Mouse (Mus musculus) cerebellum, adult 2 months (tissue): ENCODE results near the gene Wdr73. TPM values are rescaled to one million over a fixed set of nuclear protein-coding genes. Genes with fewer than 3 reads are reported as not detected.
A peak's percentile ranks its signal among the peaks of the same experiment; 100 is the strongest.

Experiments used
- DNase-seq, 2 experiments: peaks; one replicate each; pipeline ENCODE4 v3.0.0; 2021
- H3K27ac ChIP-seq: fragments of 200-500 bp; 2 replicates; pipeline ENCODE4 v1.5.1; 2012; ENCODE audit warnings: low read length, control low read depth, inconsistent platforms; ENCODE audit not compliant: insufficient read depth
- H3K27me3 ChIP-seq: fragments of 200-500 bp; 2 replicates; pipeline ENCODE4 v1.6.1; 2012; ENCODE audit warnings: inconsistent platforms, mild to moderate bottlenecking, low read length, moderate library complexity; ENCODE audit not compliant: control insufficient read depth, insufficient read depth
- H3K4me1 ChIP-seq: fragments of 200-500 bp; 2 replicates; pipeline ENCODE4 v1.6.1; 2011; ENCODE audit warnings: low read length; ENCODE audit not compliant: control insufficient read depth, insufficient read depth
- H3K4me3 ChIP-seq: fragments of 200-500 bp; replicated peaks from 2 replicates; pipeline ENCODE3; 2011; ENCODE audit warnings: mild to moderate bottlenecking, low read depth, low read length, control low read depth; ENCODE audit not compliant: insufficient read depth
- CTCF ChIP-seq: fragments of 200-500 bp; IDR thresholded peaks from 2 replicates; pipeline ENCODE4 v1.5.1; 2011; ENCODE audit warnings: low read depth, mild to moderate bottlenecking, control low read depth, low read length, moderate library complexity, borderline replicate concordance; ENCODE audit not compliant: insufficient read depth
- POLR2A ChIP-seq: fragments of 200-500 bp; IDR thresholded peaks from 2 replicates; pipeline ENCODE4 v1.6.1; 2011; ENCODE audit warnings: low read length, control low read depth, borderline replicate concordance; ENCODE audit not compliant: insufficient read depth
- WGBS: fragments of 180-500 bp; shearing (Covaris S2); methylation state at CpG from one replicate; pipeline ENCODE4 v1.1.7; 2018; 5-methylcytosine and 5-hydroxymethylcytosine counted together
- polyA plus RNA-seq: library from polyadenylated mRNA; depleted of rRNA; stranded (reverse); fragments of >200 nt; gene quantifications from 2 replicates; pipeline ENCODE4 v1.2.3, GENCODE M21; 2012

Gene Wdr73
- polyA plus RNA-seq, 1 experiment: 22.2 TPM

DNA sequence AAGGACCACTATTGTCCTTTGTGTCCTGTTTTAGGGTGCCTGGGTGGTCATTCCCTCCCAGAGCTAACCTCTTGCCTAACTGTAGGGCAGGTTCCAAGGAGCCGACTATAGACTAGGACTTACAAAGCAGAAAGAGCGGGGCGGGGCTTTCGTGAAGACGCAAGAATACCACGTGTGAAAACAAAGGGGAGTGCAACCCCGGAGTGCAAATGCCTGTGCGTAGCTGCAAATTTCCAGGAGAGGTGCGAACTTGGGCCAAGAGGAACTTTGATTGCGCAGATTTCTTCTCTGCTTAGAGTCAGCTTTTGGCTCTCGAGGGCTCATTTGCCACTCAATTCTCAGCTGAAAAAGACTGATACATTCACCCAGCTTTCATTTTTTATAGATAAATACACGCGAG lies 40.8 kb downstream of the Wdr73 start:
- H3K27me3 ChIP-seq: no peaks in the 10 kb centered on the region
- peak; percentile 57 to 59 for DNase-seq
- no peak overlapping the region for H3K27ac ChIP-seq
- WGBS: under 1% methylated on average over 13 of the region's 13 CpGs
- peak overlapping the region; percentile 88 for H3K4me3 ChIP-seq
- TF ChIP-seq POLR2A (no peak), CTCF (no peak)
- H3K4me1 ChIP-seq: 0 out of 2 replicates have a peak, but pooled peaks cover 6% of the 10 kb centered on the region

GRCm38 (mm10) chr7:80857181-80857580 lies 43.9 kb downstream of the Wdr73 start:
- peak; percentile 75 to 86 for DNase-seq
- WGBS: 10% methylated on average over 6 of the region's 6 CpGs
- Histone ChIP-seq H3K4me1 (no peaks in the 10 kb centered on the region), H3K27ac (no peak overlapping the region), H3K27me3 (no peaks in the 10 kb centered on the region), H3K4me3 (no peak overlapping the region)
- TF ChIP-seq POLR2A (no peak), CTCF (peak; percentile 90)

DNA sequence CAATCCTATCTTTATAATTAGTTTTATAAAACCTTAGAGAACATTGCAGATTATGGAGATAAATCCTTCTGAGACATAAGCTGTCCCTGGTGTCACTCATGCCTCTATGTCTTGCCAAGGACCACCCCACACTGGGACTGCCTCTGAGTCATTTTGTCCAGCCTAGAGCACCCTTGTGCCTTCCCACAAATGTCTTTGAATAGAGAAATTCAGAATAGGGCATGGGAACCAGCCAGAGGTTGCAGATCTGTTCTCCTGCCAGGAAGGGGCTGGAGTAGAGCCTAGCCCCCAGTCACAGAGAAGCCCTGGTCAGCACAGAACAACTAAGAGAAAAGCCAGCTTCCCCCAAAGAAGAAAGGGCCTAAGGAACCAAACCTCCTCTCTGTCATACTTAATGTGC lies 45.8 kb downstream of the Wdr73 start:
- no peaks in the 10 kb centered on the region for H3K27me3 ChIP-seq
- no peak overlapping the region for H3K4me3 ChIP-seq
- no peak for TF ChIP-seq CTCF
- no peak for TF ChIP-seq POLR2A
- no peaks in the 10 kb centered on the region for H3K4me1 ChIP-seq
- no peak for DNase-seq
- no peak overlapping the region for H3K27ac ChIP-seq

DNA sequence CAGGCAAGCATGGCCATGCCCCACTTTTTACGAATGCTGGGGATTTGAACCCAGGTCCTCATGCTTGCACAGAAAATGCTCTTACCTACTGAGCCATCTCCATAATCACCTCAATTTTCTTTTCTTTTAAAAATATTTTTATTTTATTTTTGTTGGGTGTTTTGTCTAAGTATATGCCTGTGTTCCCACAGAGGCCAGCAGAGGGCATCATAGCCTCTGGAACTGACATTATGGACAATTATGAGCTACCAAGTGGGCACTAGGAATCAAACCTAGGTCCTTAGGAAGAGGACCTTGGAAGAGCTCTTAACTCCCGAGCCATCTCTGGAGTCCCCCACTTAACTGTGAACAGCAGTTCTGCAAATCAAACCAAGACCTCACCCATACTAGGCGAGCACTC lies 47.9 kb downstream of the Wdr73 start:
- DNase-seq: no peak
- Histone ChIP-seq H3K27ac (no peak overlapping the region), H3K27me3 (no peaks in the 10 kb centered on the region), H3K4me3 (no peak overlapping the region), H3K4me1 (no peaks in the 10 kb centered on the region)
- 95% methylated on average over 3 of the region's 3 CpGs for WGBS
- TF ChIP-seq POLR2A (no peak), CTCF (no peak)

DNA sequence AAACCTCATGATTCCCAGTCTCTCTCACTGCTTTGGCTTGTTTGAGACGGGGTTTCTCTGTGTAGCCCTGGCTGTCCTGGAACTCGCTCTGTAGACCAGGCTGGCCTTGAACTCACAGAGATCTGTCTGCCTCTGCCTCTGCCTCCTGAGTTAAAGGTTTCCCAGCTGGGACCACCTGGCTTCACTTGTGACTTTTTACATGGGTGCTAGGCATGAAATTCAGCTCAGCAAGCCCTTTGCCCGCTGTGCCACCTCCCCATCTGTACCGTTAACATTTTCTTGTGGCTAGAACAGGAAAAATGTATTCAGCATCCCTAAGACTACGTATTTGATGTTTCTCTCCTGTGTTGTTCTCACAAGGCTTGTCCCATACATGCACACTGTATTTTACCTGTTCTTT lies 50.5 kb downstream of the Wdr73 start:
- 85% methylated on average over 5 of the region's 5 CpGs for WGBS

GRCm38 (mm10) chr7:80849710-80850109 lies 51.4 kb downstream of the Wdr73 start:
- Histone ChIP-seq H3K4me1 (no peaks in the 10 kb centered on the region), H3K4me3 (no peak overlapping the region), H3K27me3 (no peaks in the 10 kb centered on the region), H3K27ac (no peak overlapping the region)
- WGBS: 26% methylated on average over 4 of the region's 4 CpGs
- peak; percentile 32 to 59 for DNase-seq
- peak; percentile 92 for TF ChIP-seq CTCF
- no peak for TF ChIP-seq POLR2A

More for the DNA sequence above, 50.5 kb downstream of the Wdr73 start:
- Histone ChIP-seq H3K4me1 (no peaks in the 10 kb centered on the region), H3K4me3 (no peak overlapping the region), H3K27me3 (no peaks in the 10 kb centered on the region), H3K27ac (no peak overlapping the region)
- DNase-seq: no peak
- TF ChIP-seq CTCF (no peak), POLR2A (no peak)

GRCm38 (mm10) chr7:80849267-80849666 lies 51.8 kb downstream of the Wdr73 start:
- WGBS: 86% methylated on average over 2 of the region's 2 CpGs
- TF ChIP-seq CTCF: no peak
- no peak for TF ChIP-seq POLR2A

GRCm38 (mm10) chr7:80846709-80847108 lies 54.4 kb downstream of the Wdr73 start:
- DNase-seq: no peak
- Histone ChIP-seq H3K4me3 (no peak overlapping the region), H3K4me1 (no peaks in the 10 kb centered on the region), H3K27ac (no peak overlapping the region), H3K27me3 (no peaks in the 10 kb centered on the region)
- 88% methylated on average over 5 of the region's 5 CpGs for WGBS
- TF ChIP-seq POLR2A (no peak), CTCF (no peak)

More at GRCm38 (mm10) chr7:80849267-80849666, 51.8 kb downstream of the Wdr73 start:
- no peaks in the 10 kb centered on the region for H3K27me3 ChIP-seq
- no peak for DNase-seq
- H3K27ac ChIP-seq: no peak overlapping the region
- no peak overlapping the region for H3K4me3 ChIP-seq
- no peaks in the 10 kb centered on the region for H3K4me1 ChIP-seq
